Mouse (Mus musculus): ENCODE measurements at regions not wholly inside any gene's neighbourhood (a gene's known extent, or its start where the extent isn't known, plus 50 kb on each side); places are given as distances from the start of the nearest gene placed in this dataset.
A peak's percentile ranks its signal among the peaks of the same experiment; 100 is the strongest.

DNA sequence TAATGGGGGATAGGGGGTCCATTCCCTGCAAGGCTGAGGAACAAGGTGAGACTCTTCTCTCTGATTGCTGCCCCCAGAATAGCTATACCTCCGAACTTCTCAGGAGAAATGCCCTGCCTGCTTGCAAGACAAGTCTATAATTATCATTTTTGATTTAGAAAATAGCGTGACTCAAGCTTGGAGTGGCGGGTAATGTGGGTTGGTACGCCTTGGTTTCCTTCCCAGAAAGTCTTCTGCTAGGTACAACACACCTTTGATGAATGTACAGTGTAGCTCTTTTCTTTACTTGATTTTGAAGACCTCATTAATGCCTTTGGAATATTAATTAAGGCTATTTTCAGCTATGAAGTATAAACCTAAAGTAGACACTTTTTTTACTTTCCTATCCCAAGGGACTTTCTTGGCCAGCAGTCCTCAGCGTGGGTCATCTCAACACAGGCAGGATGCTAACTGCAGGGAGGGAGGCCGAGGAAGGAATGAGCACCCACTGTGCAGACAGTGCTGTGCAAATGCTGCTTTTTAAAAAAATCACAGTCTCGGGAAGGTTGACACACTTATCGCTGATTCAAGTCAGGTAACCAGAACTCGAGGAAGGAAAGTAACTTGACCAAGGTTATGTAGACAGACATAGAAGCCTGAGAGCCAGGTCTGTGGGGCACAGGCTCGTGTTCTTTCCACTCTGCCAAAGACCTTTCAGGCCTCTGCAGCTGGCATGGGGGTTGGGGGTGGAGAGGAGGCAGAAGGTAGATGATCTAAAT is 2034.8 kb upstream of the Lrrc6 start:
- Histone ChIP-seq H3K27ac (ENCODE audit: poor library complexity, severe bottlenecking) (no peak overlapping the region), H3K36me3 (no peaks in the 10 kb centered on the region), H3K9ac (no peak overlapping the region; the same call in 1 of the 2 replicates), H3K9me3 (replicated peaks) (no peaks in the 10 kb centered on the region), H3K4me3 (no peak overlapping the region), H3K4me2 (no peak overlapping the region), H3K27me3 (replicated peaks) (no peaks in the 10 kb centered on the region), H3K4me1 (replicated peaks) (peaks cover 20% of the 10 kb centered on the region)
- WGBS: 72% methylated on average over 10 of the region's 10 CpGs
- ATAC-seq (ENCODE audit: insufficient number of reproducible peaks, low FRiP score): no peak

- Histone ChIP-seq H3K9ac (no peak overlapping the region), H3K36me3 (no peaks in the 10 kb centered on the region), H3K27me3 (replicated peaks) (no peaks in the 10 kb centered on the region), H3K9me3 (replicated peaks) (no peaks in the 10 kb centered on the region), H3K4me1 (replicated peaks) (peaks cover 12% of the 10 kb centered on the region; the same call in 1 of the 2 replicates), H3K4me3 (no peak overlapping the region), H3K27ac (ENCODE audit: poor library complexity, severe bottlenecking) (no peak overlapping the region), H3K4me2 (no peak overlapping the region)
- no peak for ATAC-seq (ENCODE audit: insufficient number of reproducible peaks, low FRiP score)
- WGBS: 85% methylated on average over 2 of the region's 2 CpGs
These were observed 2020.0 kb upstream of the Lrrc6 start for GRCm38 (mm10) chr15:68520759-68521158.

DNA sequence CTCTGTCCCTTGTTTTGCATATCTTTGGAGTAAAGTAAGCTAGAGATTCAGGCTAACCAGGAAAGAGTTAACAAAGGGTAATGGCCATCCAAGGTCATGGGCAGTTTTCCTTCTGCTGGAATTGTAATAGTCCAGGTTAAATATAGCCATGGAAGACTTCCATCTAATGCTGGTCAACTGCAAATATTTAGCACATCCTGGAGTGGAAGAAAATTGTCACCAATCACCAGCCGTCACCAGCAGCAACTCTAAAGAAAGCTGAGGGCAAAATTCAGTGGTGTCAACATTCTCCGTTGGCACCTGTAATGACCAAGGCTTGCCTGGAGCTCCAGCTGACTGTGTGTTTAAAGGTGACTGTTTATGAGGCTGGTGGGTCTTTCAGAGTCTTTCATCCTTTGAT is 2011.7 kb upstream of the Lrrc6 start:
- Histone ChIP-seq H3K4me3 (no peak overlapping the region), H3K27me3 (replicated peaks) (no peaks in the 10 kb centered on the region), H3K4me2 (no peak overlapping the region), H3K4me1 (replicated peaks) (0 out of 2 replicates have a peak, but pooled peaks cover 3% of the 10 kb centered on the region), H3K36me3 (no peaks in the 10 kb centered on the region), H3K27ac (ENCODE audit: poor library complexity, severe bottlenecking) (peak overlapping the region; percentile 60), H3K9me3 (replicated peaks) (no peaks in the 10 kb centered on the region), H3K9ac (no peak overlapping the region)
- ATAC-seq (ENCODE audit: insufficient number of reproducible peaks, low FRiP score): no peak
- 43% methylated on average over 2 of the region's 2 CpGs for WGBS

DNA sequence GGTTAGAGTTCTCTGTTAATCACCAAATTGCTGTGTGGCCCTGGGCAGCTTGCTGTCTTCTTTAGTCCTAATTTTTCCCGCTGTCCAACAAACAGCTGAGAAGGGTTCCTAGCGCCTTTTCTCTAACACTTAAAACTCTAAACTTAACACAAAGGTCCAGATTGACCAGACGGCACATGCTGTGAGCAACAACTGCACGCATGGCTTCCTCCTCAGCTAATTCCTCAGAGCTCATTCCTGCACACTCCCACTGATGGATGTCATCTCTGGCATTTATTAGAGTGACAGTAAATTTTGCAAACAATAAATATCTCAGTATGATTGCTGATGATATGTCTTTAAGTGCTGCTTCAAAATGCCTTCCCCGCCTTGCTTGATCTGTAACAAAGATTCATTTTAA is 2007.5 kb upstream of the Lrrc6 start:
- no peak overlapping the region for H3K9ac ChIP-seq
- H3K27ac ChIP-seq (ENCODE audit: poor library complexity, severe bottlenecking): no peak overlapping the region
- WGBS: 86% methylated on average over 5 of the region's 5 CpGs
- no peaks in the 10 kb centered on the region for H3K27me3 ChIP-seq (replicated peaks)
- no peak overlapping the region for H3K4me2 ChIP-seq
- H3K36me3 ChIP-seq: no peaks in the 10 kb centered on the region
- no peaks in the 10 kb centered on the region for H3K9me3 ChIP-seq (replicated peaks)
- H3K4me3 ChIP-seq: no peak overlapping the region
- ATAC-seq (ENCODE audit: insufficient number of reproducible peaks, low FRiP score): no peak
- H3K4me1 ChIP-seq (replicated peaks): 0 out of 2 replicates have a peak, but pooled peaks cover 3% of the 10 kb centered on the region

DNA sequence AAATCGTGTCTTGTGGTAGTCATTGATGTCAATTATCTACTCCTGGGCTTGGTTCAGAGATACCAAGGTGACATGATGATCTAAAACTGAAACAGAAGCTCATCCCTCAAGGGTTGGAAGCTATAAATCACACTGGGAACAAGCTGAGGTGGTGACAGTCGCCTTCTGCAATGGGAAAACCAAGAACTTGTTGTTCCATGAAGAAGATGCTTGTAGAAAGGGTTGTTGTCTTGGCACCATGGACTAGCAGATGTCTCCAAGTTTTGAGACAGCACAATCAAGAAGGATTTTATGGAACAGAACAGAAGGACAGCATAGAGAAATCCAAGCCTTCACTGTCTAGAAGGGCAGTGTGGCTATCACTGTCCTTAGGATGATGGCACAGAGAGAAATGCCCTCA is 2005.4 kb upstream of the Lrrc6 start:
- H3K27me3 ChIP-seq (replicated peaks): no peaks in the 10 kb centered on the region
- ATAC-seq (ENCODE audit: insufficient number of reproducible peaks, low FRiP score): no peak
- H3K36me3 ChIP-seq: no peaks in the 10 kb centered on the region
- H3K4me1 ChIP-seq (replicated peaks): no peaks in the 10 kb centered on the region
- no peak overlapping the region for H3K4me3 ChIP-seq
- 60% methylated on average over 2 of the region's 2 CpGs for WGBS
- no peak overlapping the region for H3K9ac ChIP-seq
- H3K4me2 ChIP-seq: no peak overlapping the region
- H3K27ac ChIP-seq (ENCODE audit: poor library complexity, severe bottlenecking): no peak overlapping the region
- no peaks in the 10 kb centered on the region for H3K9me3 ChIP-seq (replicated peaks)

- WGBS: 69% methylated on average over 2 of the region's 2 CpGs
- no peak overlapping the region for H3K9ac ChIP-seq
- H3K4me1 ChIP-seq (replicated peaks): no peaks in the 10 kb centered on the region
- no peaks in the 10 kb centered on the region for H3K36me3 ChIP-seq
- H3K4me2 ChIP-seq: no peak overlapping the region
- ATAC-seq (ENCODE audit: insufficient number of reproducible peaks, low FRiP score): no peak
- no peak overlapping the region for H3K4me3 ChIP-seq
- no peaks in the 10 kb centered on the region for H3K9me3 ChIP-seq (replicated peaks)
- no peaks in the 10 kb centered on the region for H3K27me3 ChIP-seq (replicated peaks)
- no peak overlapping the region for H3K27ac ChIP-seq (ENCODE audit: poor library complexity, severe bottlenecking)
These were observed 1995.7 kb upstream of the Lrrc6 start for GRCm38 (mm10) chr15:68496438-68496837.

- 72% methylated on average over 1 of the region's 1 CpGs for WGBS
- Histone ChIP-seq H3K27me3 (replicated peaks) (no peaks in the 10 kb centered on the region), H3K4me2 (no peak overlapping the region), H3K36me3 (no peaks in the 10 kb centered on the region), H3K4me1 (replicated peaks) (no peaks in the 10 kb centered on the region), H3K4me3 (no peak overlapping the region), H3K9me3 (replicated peaks) (no peaks in the 10 kb centered on the region), H3K9ac (no peak overlapping the region), H3K27ac (ENCODE audit: poor library complexity, severe bottlenecking) (no peak overlapping the region)
- ATAC-seq (ENCODE audit: insufficient number of reproducible peaks, low FRiP score): no peak
These were observed 1984.1 kb upstream of the Lrrc6 start for GRCm38 (mm10) chr15:68484789-68485188.

DNA sequence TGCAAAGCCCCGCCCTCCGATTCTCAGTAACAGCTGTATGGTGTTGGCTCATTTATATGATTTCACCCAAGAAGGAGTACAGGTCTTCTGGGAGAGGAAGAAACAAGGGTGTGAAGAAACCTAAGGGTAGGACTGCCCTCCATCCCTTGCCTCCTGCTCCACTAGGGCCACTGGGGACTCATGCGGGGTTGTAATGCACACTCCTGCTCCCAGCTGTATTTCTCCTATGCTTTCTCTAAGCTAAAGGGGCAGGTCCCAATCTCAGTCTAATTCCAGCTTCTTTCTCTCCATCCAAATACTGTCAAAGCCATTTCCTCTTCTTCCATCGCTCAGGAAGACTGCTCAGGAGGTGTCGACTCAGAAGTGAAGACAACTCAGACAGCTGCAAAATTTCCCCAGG is 1977.0 kb upstream of the Lrrc6 start:
- Histone ChIP-seq H3K9me3 (replicated peaks) (no peaks in the 10 kb centered on the region), H3K36me3 (no peaks in the 10 kb centered on the region), H3K4me2 (no peak overlapping the region), H3K27me3 (replicated peaks) (no peaks in the 10 kb centered on the region), H3K4me1 (replicated peaks) (0 out of 2 replicates have a peak, but pooled peaks cover 6% of the 10 kb centered on the region), H3K9ac (no peak overlapping the region), H3K4me3 (no peak overlapping the region), H3K27ac (ENCODE audit: poor library complexity, severe bottlenecking) (peak overlapping the region; percentile 6; the same call in 1 of the 2 replicates)
- WGBS: 60% methylated on average over 5 of the region's 5 CpGs
- ATAC-seq (ENCODE audit: insufficient number of reproducible peaks, low FRiP score): no peak

GRCm38 (mm10) chr15:68471928-68472327 is 1971.2 kb upstream of the Lrrc6 start:
- Histone ChIP-seq H3K4me2 (no peak overlapping the region), H3K27me3 (replicated peaks) (no peaks in the 10 kb centered on the region), H3K4me3 (no peak overlapping the region), H3K4me1 (replicated peaks) (no peaks in the 10 kb centered on the region), H3K9ac (no peak overlapping the region), H3K36me3 (no peaks in the 10 kb centered on the region), H3K9me3 (replicated peaks) (no peaks in the 10 kb centered on the region), H3K27ac (ENCODE audit: poor library complexity, severe bottlenecking) (no peak overlapping the region)
- WGBS: 79% methylated on average over 4 of the region's 4 CpGs
- no peak for ATAC-seq (ENCODE audit: insufficient number of reproducible peaks, low FRiP score)

- no peak for ATAC-seq (ENCODE audit: insufficient number of reproducible peaks, low FRiP score)
- H3K4me1 ChIP-seq (replicated peaks): peaks cover 15% of the 10 kb centered on the region
- no peak overlapping the region for H3K9ac ChIP-seq
- no peaks in the 10 kb centered on the region for H3K9me3 ChIP-seq (replicated peaks)
- no peaks in the 10 kb centered on the region for H3K36me3 ChIP-seq
- no peak overlapping the region for H3K4me3 ChIP-seq
- WGBS: 56% methylated on average over 3 of the region's 3 CpGs
- no peak overlapping the region for H3K27ac ChIP-seq (ENCODE audit: poor library complexity, severe bottlenecking)
- no peak overlapping the region for H3K4me2 ChIP-seq
- H3K27me3 ChIP-seq (replicated peaks): no peaks in the 10 kb centered on the region
These were observed 1962.1 kb upstream of the Lrrc6 start for GRCm38 (mm10) chr15:68462851-68463250.

- 58% methylated on average over 2 of the region's 2 CpGs for WGBS
- Histone ChIP-seq H3K9ac (no peak overlapping the region), H3K27me3 (replicated peaks) (no peaks in the 10 kb centered on the region), H3K9me3 (replicated peaks) (no peaks in the 10 kb centered on the region), H3K27ac (ENCODE audit: poor library complexity, severe bottlenecking) (no peak overlapping the region), H3K36me3 (no peaks in the 10 kb centered on the region), H3K4me1 (replicated peaks) (peaks cover 2% of the 10 kb centered on the region), H3K4me3 (no peak overlapping the region), H3K4me2 (no peak overlapping the region)
- no peak for ATAC-seq (ENCODE audit: insufficient number of reproducible peaks, low FRiP score)
These were observed 1956.5 kb upstream of the Lrrc6 start for GRCm38 (mm10) chr15:68457239-68457638.

DNA sequence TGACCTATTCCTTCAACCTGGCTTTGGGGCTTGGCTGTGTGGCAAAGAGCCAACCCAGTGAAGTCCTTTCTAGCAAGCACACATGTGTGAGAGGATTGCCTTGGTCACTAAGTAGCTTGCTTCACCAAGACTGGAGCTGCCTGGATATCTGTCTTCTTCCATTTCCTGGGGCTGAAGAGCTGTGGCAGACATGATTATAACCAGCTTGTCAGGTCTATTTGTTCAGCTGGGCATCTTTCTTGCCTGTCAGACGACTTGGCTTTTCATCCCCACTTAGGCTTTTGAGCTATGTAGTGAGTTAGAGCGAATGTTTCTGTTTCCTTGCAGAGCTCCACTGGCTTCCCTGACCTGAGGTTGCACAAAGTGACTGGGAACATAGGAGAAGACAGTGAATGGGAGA is 1951.3 kb upstream of the Lrrc6 start:
- H3K9me3 ChIP-seq (replicated peaks): no peaks in the 10 kb centered on the region
- H3K36me3 ChIP-seq: no peaks in the 10 kb centered on the region
- H3K4me3 ChIP-seq: no peak overlapping the region
- H3K4me1 ChIP-seq (replicated peaks): 0 out of 2 replicates have a peak, but pooled peaks cover 3% of the 10 kb centered on the region
- H3K4me2 ChIP-seq: no peak overlapping the region
- 40% methylated on average over 2 of the region's 2 CpGs for WGBS
- H3K27ac ChIP-seq (ENCODE audit: poor library complexity, severe bottlenecking): no peak overlapping the region
- no peak overlapping the region for H3K9ac ChIP-seq
- H3K27me3 ChIP-seq (replicated peaks): no peaks in the 10 kb centered on the region
- no peak for ATAC-seq (ENCODE audit: insufficient number of reproducible peaks, low FRiP score)

All from heart, embryonic 12.5 days (tissue).